Mouse (Mus musculus) urinary bladder, postnatal 14 days (tissue): ENCODE measurements around the gene Gas8.
"Not testable (repeated sequence)": the region's sequence is repeated elsewhere in the genome, so short reads cannot be mapped to it uniquely, and the experiment has no call there.

Experiments
- DNase-seq: peaks from one replicate; pipeline ENCODE4 v3.0.0; 2021; ENCODE audit warnings: low spot score

Gene Gas8

DNA sequence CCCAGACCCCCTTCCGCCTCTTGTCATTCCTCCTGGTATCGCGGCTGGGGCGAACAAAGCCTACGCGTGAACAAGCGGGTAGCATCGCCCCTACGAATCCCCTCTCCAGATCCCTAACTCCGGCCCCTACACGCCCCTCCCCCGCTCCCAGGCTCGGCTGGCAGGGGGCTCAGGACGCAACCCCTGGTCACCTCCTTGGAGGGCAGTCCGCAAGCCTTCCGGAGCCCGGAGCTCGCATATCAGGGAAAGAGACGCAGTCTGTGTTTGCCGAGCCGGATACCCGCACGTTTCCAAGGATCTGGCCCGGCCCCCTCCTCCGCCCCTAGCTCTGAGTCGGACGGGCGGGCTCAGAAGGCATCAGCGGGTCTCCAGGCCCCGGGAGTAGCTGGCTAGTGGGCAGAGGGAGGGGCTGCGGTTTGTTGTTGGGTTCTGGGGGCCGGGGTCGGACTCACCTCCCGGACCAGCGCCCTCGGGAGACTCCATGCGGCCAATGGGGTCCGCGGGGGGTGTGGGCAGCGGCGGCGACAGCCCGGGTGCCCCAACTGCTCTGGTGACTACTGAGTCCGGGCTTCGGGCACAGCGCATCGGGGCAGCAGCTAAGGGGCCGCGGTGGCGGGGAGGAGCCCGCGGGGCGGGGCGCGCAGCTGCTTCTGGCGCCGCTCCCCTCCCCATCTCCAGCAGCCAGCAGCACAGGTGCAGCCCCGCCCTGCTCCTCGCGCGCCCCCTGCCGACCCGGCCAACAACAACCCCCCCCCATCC is 3.7 kb upstream of the Gas8 start, which contains the start of gene Dbndd1:
Gene Dbndd1, minus strand, starts transcription at position 683 of the 759 bp plus-strand sequence.
- DNase-seq, result peak; percentile 30

DNA sequence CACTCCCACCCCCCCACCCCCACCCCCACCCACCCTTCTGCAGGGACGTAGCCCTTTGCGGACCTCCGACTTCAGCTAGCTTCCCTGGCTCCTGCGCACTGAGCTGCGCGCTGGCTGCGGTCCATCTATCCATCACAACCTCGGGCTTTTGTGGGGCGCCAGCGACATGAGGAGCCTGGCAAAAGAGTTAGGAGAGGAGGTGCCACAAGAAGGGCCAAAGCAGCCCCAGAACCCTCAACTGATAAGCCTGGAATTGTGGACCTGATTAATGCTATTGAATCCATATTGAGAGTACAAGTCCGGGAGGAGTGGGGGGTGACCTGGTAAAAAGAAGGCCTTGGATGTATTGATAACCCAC is 3.1 kb upstream of the Gas8 start:
- no peak for DNase-seq

DNA sequence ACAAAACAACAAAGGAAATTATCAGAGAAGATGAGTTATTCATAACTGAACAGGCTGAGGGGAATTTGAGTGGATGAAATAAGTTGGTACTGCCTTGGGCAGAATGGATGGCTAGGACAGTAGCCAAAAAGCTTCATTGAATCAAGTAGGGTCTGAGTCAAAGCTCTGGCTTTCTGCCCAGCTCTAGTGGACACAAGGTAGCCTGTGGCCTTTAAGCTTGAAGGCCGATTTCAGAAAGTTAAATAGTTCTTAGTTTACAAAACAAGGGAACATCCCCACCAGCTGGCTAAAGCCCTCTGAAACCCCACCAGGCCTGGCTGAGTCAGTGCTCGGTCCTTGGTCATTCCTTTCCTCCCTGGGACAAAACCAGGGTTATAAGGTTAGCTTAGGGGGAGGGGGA is 2.0 kb upstream of the Gas8 start:
- DNase-seq, result no peak

DNA sequence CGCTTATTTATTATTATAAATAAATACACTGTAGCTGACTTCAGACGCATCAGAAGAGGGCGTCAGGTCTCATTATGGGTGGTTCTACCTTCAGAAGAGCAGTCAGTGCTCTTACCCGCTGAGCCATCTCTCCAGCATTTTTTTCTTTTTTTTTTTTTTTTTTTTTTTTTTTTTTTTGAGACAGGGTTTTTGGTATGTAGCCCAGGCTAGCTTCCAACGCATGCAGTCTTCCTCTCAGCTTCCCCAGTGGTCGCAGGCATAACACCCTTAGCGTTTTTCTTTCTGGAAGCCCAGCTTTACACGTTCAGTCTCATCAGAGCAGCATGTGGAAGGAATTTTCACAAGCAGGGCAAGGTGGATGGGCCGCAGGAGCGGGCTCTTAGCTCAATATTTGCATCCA is 462 bp upstream of the Gas8 start:
- DNase-seq, result no peak

DNA sequence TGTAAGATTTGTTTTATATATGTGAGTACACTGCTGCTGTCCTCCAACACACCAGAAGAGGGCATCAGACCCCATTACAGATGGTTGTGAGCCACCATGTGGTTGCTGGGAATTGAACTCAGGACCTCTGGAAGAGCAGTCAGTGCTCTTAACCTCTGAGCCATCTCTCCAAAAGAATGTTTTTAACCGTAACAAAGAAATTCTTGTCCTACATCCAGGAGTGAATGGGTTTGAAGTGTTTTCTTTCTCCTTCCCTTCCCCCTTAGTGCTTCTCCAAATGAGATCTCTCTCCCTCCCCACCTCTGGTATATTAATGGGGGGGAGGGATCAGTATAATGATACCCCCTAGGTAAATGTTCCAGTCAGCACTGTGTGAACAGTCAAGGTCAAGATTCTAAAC is 1.4 kb downstream of the Gas8 start:
- not testable (repeated sequence) for DNase-seq

DNA sequence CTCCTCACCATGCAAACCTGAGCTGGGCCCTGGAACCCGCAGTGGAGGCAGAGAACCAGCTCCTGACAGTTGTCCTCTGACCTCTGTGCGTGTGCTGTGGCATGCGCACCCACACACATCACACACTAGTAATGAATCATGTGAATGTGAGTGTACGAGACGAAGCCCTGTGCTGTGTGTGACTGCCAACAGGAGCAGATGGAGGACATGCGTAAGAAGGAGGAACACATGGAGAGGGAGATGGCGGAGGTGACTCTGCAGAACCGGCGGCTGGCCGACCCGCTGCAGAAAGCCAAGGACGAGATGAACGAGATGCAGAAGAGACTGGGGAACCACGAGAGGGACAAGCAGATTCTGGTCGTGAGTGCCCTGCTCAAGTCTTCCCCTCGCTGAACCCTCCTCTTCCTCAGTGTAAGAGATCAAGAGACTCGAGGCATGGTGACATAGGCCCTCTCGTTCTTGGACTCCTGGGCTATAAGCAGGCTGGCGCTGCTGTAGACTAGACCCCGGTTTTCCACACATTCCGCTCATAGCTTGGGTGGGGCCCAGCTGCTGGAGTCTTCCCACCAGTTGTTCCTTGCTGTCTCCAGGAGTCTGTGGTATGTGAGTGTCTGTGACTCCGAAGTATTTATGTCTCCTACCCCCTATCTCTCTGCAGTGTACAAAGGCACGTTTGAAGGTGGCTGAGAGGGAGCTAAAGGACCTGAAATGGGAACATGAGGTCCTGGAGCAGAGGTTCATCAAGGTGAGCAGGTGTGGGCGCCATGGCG is 9.3 kb downstream of the Gas8 start:
- no peak for DNase-seq

DNA sequence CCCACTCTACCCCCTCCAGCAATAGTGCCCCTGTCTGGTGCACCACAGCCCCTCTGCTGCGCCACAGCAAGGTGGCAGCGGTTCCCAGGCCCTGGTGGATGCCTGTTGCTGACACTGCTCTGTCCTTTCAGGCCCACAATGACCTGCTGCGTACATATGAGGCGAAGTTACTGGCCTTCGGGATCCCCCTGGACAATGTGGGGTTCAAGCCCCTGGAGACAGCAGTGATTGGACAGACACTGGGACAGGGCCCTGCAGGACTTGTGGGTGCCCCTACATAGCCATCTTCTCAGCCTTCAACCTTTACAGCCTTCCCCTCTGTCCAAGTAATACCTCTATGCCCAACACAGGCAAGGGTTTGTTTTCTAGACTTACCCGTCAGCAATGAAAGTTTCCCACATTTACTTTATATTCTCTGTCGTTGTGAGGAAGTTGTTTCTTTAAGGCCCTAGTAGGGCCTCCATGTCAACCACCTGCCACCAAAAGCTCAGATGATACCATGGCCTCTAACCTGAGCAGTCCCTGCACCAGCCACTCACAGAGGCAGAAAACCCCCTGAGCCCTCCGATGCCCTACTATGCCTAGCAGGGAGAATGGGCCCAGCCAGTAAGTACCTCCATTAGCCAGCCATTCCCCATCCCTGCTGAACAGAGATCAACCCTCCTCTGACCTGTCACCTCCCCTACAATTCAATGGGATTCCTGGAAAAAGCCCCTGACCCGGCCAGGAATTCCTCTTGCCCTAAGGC is 17.8 kb downstream of the Gas8 start:
- DNase-seq, result no peak

DNA sequence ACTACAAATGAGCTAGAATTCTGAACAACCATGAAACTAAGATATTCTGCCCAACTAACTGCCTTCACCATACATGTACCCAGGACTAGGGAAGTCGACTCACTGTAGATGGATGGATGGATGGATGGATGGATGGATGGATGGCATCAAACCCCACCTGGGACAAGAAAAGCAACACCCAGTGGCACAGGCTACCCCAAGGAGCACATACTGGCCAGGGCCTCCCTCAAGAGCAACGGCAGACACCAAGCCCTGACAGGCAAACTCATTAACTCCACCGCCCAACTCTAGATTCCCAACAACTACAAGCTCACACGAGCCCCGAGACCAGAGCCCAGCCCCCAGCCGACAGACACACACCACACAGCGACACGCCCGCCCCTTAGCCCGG is 18.4 kb downstream of the Gas8 start:
- no peak for DNase-seq

DNA sequence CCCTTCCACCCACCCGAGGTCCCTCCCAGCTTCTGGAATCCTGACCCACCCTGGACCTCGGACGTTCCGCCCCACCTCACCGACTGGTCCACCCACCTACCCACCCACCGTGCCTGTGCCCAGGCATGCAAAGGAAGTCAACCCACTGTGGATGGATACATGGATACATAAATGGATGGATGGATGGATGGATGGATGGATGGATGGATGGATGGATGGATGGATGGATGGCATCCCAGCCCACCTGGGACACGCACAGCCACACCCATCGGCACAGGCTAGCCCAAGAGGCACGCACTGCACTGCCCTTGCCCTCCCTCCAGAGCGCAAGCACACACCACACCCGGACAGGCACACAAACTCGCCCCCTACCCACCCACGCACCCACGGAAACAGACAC is 19.0 kb downstream of the Gas8 start:
- not testable (repeated sequence) for DNase-seq

DNA sequence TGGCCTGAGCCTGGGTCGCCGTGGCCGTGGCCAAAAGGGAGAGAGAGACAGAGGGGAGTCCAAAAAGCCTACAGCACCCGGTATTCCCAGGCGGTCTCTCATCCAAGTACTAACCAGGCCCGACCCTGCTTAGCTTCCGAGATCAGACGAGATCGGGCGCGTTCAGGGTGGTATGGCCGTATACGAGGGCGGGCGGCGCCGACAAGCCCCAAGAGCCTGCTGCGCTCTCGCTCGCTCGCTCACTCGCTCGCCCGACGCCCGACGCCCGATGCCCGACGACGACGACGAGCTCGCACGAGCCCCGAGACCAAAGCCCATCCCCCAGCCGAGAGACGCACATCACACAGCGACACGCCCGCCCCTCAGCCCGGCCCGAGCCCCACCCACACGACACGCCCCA is 45.6 kb downstream of the Gas8 start:
- DNase-seq, result not testable (repeated sequence)

DNA sequence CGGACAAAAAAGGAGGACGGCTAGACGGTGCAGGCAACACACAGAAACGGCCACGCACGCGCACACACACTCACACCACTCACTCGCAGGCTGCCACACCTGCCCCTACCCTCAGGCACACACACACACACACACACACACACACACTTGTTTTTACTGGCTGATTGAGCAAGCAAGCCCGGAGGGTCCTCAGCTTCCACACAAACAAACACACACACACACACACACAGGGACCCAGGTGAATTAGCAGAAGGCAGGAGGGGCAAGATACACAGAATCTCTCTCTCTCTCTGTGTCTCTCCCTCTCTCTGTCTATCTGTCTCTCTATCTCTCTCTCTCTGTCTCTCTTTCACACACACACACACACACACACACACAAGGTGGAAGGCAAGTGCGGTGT is 56.8 kb downstream of the Gas8 start:
- peak; percentile 2 for DNase-seq
